Mouse (Mus musculus) heart, embryonic 10.5 days (tissue): ENCODE data around the gene Gm10188. TPM values are rescaled to one million over a fixed set of nuclear protein-coding genes. Genes with fewer than 3 reads are reported as not detected.

ENCODE experiments used
- DNase-seq: peaks from one replicate; pipeline ENCODE4 v3.0.0-alpha.2; 2017; ENCODE audit warnings: low spot score
- H3K27ac ChIP-seq: fragments of 300-500 bp; sonication (generic); 2 replicates; pipeline ENCODE4 v1.5.1; 2016; ENCODE audit warnings: mild to moderate bottlenecking
- H3K27me3 ChIP-seq: fragments of 300-500 bp; sonication (generic); 2 replicates; pipeline ENCODE4 v1.6.1; 2016; ENCODE audit warnings: mild to moderate bottlenecking; ENCODE audit not compliant: poor library complexity, insufficient read depth, severe bottlenecking
- H3K36me3 ChIP-seq: fragments of 300-500 bp; sonication (generic); 2 replicates; pipeline ENCODE4 v1.6.1; 2016; ENCODE audit warnings: mild to moderate bottlenecking, moderate library complexity
- H3K4me1 ChIP-seq: fragments of 300-500 bp; sonication (generic); 2 replicates; pipeline ENCODE4 v1.6.1; 2016; ENCODE audit warnings: mild to moderate bottlenecking
- H3K4me3 ChIP-seq: fragments of 300-500 bp; sonication (generic); 2 replicates; pipeline ENCODE4 v1.5.1; 2016; ENCODE audit warnings: mild to moderate bottlenecking, moderate library complexity
- H3K9me3 ChIP-seq: fragments of 300-500 bp; sonication (generic); 2 replicates; pipeline ENCODE4 v1.6.1; 2016; ENCODE audit warnings: mild to moderate bottlenecking, moderate library complexity
- WGBS: fragments of 180-500 bp; shearing (Covaris S2); methylation state at CpG from one replicate; pipeline ENCODE4 v1.1.7; 2016; 5-methylcytosine and 5-hydroxymethylcytosine counted together
- polyA plus RNA-seq: library from polyadenylated mRNA; unstranded; fragments of >200 nt; fragmentation: Nextera tagmentation; extraction: Ambion mirVana; gene quantifications from 2 replicates; pipeline ENCODE4 v1.2.1, GENCODE M21; 2016

The Gm10188 gene
- polyA plus RNA-seq, 1 experiment from 2014 or later, result not detected

- no peaks in the 10 kb centered on the region for H3K9me3 ChIP-seq
- no peak for DNase-seq
- H3K4me3 ChIP-seq, result no peak overlapping the region
- no peak overlapping the region for H3K27ac ChIP-seq
- WGBS, result 69% methylated on average over 6 of the region's 6 CpGs
- peaks cover 87% of the 10 kb centered on the region for H3K27me3 ChIP-seq
- no peaks in the 10 kb centered on the region for H3K36me3 ChIP-seq
- peaks cover 44% of the 10 kb centered on the region for H3K4me1 ChIP-seq
Measured at GRCm38 (mm10) chr1:132199244-132199643, 30.3 kb downstream of the Gm10188 start.

- Histone ChIP-seq H3K27ac (no peak overlapping the region), H3K27me3 (peaks cover 89% of the 10 kb centered on the region), H3K9me3 (no peaks in the 10 kb centered on the region), H3K4me3 (no peak overlapping the region), H3K36me3 (no peaks in the 10 kb centered on the region), H3K4me1 (peaks cover 44% of the 10 kb centered on the region)
- DNase-seq, result no peak
- 81% methylated on average over 16 of the region's 16 CpGs for WGBS
Measured at GRCm38 (mm10) chr1:132198401-132199071, 31.0 kb downstream of the Gm10188 start.

- no peaks in the 10 kb centered on the region for H3K9me3 ChIP-seq
- H3K27me3 ChIP-seq, result peaks cover 91% of the 10 kb centered on the region
- peaks cover 47% of the 10 kb centered on the region for H3K4me1 ChIP-seq
- H3K4me3 ChIP-seq, result no peak overlapping the region
- H3K36me3 ChIP-seq, result no peaks in the 10 kb centered on the region
- 9% methylated on average over 9 of the region's 9 CpGs for WGBS
- no peak overlapping the region for H3K27ac ChIP-seq
- no peak for DNase-seq
Measured at GRCm38 (mm10) chr1:132197666-132198065, 31.9 kb downstream of the Gm10188 start.

- Histone ChIP-seq H3K4me3 (no peak overlapping the region), H3K36me3 (no peaks in the 10 kb centered on the region), H3K4me1 (peaks cover 60% of the 10 kb centered on the region), H3K9me3 (no peaks in the 10 kb centered on the region), H3K27ac (no peak overlapping the region), H3K27me3 (peaks cover 91% of the 10 kb centered on the region)
- WGBS, result 36% methylated on average over 7 of the region's 7 CpGs
- DNase-seq, result no peak
Measured at GRCm38 (mm10) chr1:132196337-132196736, 33.2 kb downstream of the Gm10188 start.

- 44% methylated on average over 5 of the region's 5 CpGs for WGBS
- Histone ChIP-seq H3K4me1 (peaks cover 62% of the 10 kb centered on the region), H3K36me3 (no peaks in the 10 kb centered on the region), H3K27me3 (peaks cover 91% of the 10 kb centered on the region), H3K27ac (no peak overlapping the region), H3K9me3 (no peaks in the 10 kb centered on the region), H3K4me3 (no peak overlapping the region)
- no peak for DNase-seq
Measured at GRCm38 (mm10) chr1:132195681-132196080, 33.9 kb downstream of the Gm10188 start.

- no peaks in the 10 kb centered on the region for H3K36me3 ChIP-seq
- H3K27ac ChIP-seq, result no peak overlapping the region
- peaks cover 63% of the 10 kb centered on the region for H3K4me1 ChIP-seq
- no peak for DNase-seq
- 66% methylated on average over 9 of the region's 9 CpGs for WGBS
- peaks cover 91% of the 10 kb centered on the region for H3K27me3 ChIP-seq
- no peaks in the 10 kb centered on the region for H3K9me3 ChIP-seq
- no peak overlapping the region for H3K4me3 ChIP-seq
Measured at GRCm38 (mm10) chr1:132195100-132195499, 34.5 kb downstream of the Gm10188 start.

- DNase-seq, result no peak
- Histone ChIP-seq H3K4me3 (no peak overlapping the region), H3K36me3 (no peaks in the 10 kb centered on the region), H3K9me3 (no peaks in the 10 kb centered on the region), H3K27ac (no peak overlapping the region), H3K27me3 (peaks cover 93% of the 10 kb centered on the region), H3K4me1 (peaks cover 62% of the 10 kb centered on the region)
- 50% methylated on average over 3 of the region's 3 CpGs for WGBS
Measured at GRCm38 (mm10) chr1:132194624-132195023, 34.9 kb downstream of the Gm10188 start.

DNA sequence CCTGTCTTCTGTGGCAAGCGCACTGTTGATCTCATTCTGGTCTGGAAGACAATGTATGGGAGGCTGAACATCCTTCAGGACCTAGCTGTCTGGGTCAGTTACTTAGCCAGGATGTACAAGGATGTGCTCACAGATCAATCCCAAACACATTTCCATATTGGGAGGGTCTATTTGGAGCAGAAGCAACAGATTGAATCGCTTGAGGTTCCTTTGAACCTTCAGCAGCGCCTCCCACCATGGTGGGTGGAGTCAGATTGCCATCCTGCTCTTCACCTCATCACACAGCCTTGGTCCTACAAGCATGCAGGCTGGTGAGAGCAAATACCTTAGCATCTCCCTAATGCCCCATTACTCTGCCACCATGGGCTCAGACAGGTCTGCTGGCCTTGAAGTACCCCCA, 35.8 kb downstream of the Gm10188 start:
- no peak for DNase-seq
- peaks cover 93% of the 10 kb centered on the region for H3K27me3 ChIP-seq
- no peak overlapping the region for H3K27ac ChIP-seq
- H3K4me3 ChIP-seq, result no peak overlapping the region
- no peaks in the 10 kb centered on the region for H3K9me3 ChIP-seq
- peaks cover 61% of the 10 kb centered on the region for H3K4me1 ChIP-seq
- H3K36me3 ChIP-seq, result no peaks in the 10 kb centered on the region
- WGBS, result 61% methylated on average over 3 of the region's 3 CpGs

DNA sequence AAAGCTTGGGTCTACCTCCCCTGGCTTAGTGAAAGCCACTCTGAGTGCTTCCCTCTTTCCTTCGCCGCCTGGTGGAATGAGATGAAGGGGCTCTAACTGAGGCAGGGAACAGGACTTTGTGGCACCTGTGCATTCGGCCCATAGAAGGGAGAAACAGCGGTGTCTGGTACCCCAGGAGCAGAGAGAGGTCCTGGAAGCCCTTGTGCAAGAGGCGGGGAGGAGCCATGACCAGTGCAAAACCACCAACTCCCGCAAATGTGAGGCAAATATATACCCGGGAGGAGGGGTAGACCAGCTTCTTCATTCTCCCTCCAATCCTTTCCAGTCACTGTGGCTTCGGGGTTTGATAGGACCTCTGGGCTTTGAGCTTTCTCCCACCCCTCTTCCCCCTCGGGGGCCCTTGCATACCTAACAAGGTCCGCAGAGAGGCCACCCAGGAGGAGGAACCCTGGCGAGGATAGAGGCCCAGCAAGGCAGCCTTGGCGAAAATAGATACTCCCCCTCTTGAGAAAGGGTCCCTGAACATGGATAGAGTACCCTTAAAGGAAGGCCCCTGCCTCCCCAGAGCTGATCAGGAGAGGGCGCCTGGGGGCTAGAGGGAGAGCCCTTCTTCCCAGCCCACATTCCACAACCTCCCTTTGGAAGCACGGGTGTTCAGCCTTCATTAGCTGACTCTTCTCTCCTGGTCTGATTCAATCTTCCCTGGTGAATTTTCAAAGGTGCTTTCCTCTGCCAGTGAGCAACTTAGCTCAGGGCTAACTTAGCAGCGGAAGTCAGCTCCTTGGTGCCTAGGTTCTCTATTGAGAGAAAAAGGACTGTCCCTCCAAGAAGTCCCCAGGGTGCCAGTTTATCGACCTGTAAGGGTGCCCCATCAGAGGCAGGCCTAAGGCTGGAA, 37.5 kb downstream of the Gm10188 start:
- no peaks in the 10 kb centered on the region for H3K36me3 ChIP-seq
- H3K4me3 ChIP-seq, result peak overlapping the region; percentile 68
- H3K27ac ChIP-seq, result no peak overlapping the region
- DNase-seq, result no peak
- WGBS, result 4% methylated on average over 16 of the region's 16 CpGs
- peaks cover 93% of the 10 kb centered on the region for H3K27me3 ChIP-seq
- peaks cover 54% of the 10 kb centered on the region for H3K4me1 ChIP-seq
- no peaks in the 10 kb centered on the region for H3K9me3 ChIP-seq

DNA sequence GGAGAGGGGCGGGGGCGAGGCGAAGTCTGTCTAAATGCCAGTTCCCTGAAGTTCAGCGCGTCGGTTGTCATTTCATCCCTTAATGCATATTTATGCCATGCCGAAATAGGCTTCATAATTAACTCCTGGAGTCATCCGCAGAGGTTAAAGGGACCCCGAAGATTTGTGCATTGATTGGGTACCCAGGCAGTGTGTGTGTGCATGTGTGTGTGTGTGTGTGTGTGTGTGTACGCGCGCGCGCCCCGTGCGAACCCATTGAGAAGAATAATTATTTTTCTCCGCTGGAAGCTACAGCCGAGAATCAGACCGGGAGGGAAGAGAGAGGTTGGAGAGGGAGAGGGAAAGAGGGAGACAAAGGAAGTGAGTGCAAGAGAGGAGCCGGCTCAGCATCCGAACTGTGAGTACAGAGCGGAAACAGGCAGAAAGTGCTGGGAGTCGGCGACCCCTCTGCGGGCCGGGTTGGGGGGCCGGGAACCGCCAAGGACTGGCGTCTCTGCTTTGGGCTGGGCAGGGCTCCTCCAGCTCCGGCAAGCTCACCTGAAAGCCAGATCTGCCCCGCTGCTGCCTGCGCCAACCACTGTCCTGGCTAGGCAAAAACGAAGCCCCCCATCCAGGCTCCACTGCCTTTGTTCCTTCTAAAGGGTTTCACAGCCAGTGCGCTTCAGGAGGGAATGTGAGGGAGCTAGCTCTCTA, 38.3 kb downstream of the Gm10188 start, which contains the start of the genes Lemd1 and AC124108.1:
Gene Lemd1 (plus strand): TSS at position 339 of the 693 bp plus-strand sequence.
Gene AC124108.1 (plus strand): TSS at position 365 of the 693 bp plus-strand sequence.
- WGBS, result 1% methylated on average over 34 of the region's 34 CpGs
- Histone ChIP-seq H3K27me3 (peaks cover 93% of the 10 kb centered on the region), H3K9me3 (no peaks in the 10 kb centered on the region), H3K4me1 (peaks cover 51% of the 10 kb centered on the region), H3K36me3 (no peaks in the 10 kb centered on the region), H3K4me3 (peak within 1 kb of the TSS; percentile 68), H3K27ac (peak within 1 kb of the TSS; percentile 75)
- DNase-seq, result no peak

DNA sequence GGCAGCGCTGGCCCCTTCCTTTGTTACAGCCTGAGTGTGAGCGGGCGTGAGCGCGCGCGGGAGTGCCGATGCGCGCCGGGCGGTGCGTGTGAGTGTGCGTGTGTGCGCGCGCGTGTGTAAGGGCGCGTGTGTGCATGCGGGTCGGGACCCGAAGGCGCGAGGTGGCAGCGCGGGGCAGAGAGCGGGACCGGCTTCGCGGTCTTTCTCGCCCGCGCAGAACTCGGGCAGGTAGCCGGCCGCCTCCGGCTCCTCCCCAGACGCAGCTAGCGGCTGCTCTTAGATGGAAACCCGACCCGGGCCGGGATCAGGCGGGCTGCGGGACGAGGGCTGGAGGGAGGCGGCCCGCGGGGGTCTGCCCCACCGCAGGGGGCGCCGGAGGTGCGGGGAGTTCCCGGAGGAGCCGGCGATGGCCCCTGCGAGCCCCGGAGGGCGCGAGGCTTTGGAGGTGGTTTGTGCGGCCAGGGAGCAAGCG, 38.9 kb downstream of the Gm10188 start:
- peak overlapping the region; percentile 68 for H3K4me3 ChIP-seq
- peak overlapping the region; percentile 75 for H3K27ac ChIP-seq
- no peak for DNase-seq
- under 1% methylated on average over 62 of the region's 62 CpGs for WGBS
- no peaks in the 10 kb centered on the region for H3K36me3 ChIP-seq
- no peaks in the 10 kb centered on the region for H3K9me3 ChIP-seq
- H3K4me1 ChIP-seq, result peaks cover 45% of the 10 kb centered on the region
- peaks cover 90% of the 10 kb centered on the region for H3K27me3 ChIP-seq

DNA sequence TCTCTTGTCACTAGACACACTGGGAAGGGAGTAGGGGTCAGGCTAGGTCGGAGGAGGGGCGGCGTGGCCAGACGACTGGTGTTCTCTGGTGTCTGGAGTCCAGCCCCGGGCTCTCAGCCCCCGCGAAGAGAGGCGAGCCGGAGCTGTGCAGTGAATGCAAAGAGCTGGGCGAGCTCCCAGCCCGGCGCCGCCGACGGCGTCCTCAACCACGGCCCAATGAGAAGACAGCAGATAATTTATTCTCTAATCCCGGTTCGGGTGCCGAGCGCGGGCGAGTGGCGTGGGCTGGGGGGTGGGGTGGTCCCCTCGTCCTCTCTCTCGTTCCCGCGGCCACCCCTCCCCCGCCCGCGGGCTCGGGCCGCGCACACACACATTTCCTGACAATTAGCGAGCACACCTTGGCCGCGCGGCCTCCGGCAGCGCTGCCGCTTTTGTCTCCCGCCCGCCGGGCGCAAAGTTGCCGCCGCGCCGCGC, 39.5 kb downstream of the Gm10188 start:
- Histone ChIP-seq H3K27me3 (peaks cover 84% of the 10 kb centered on the region), H3K4me1 (peaks cover 40% of the 10 kb centered on the region), H3K4me3 (peak overlapping the region; percentile 68), H3K9me3 (no peaks in the 10 kb centered on the region), H3K36me3 (no peaks in the 10 kb centered on the region), H3K27ac (peak overlapping the region; percentile 75)
- no peak for DNase-seq
- under 1% methylated on average over 50 of the region's 50 CpGs for WGBS
